Mouse (Mus musculus) ES-Bruce4 (cell line): ENCODE results near the gene Bsg. TPM values are rescaled to one million over a fixed set of nuclear protein-coding genes. Genes with fewer than 3 reads are reported as not detected.

Source experiments
- H3K27ac ChIP-seq: 2 replicates; pipeline ENCODE4 v1.5.1; 2012; ENCODE audit warnings: low read length, inconsistent platforms; ENCODE audit not compliant: insufficient read depth
- H3K27me3 ChIP-seq: 2 replicates; pipeline ENCODE4 v1.6.1; 2012; ENCODE audit warnings: mild to moderate bottlenecking, low read length, inconsistent platforms; ENCODE audit not compliant: control insufficient read depth, poor library complexity, insufficient read depth, severe bottlenecking
- H3K36me3 ChIP-seq: 2 replicates; pipeline ENCODE4 v1.6.1; 2012; ENCODE audit warnings: inconsistent platforms, mild to moderate bottlenecking, low read length, moderate library complexity; ENCODE audit not compliant: control insufficient read depth, poor library complexity, insufficient read depth, severe bottlenecking
- H3K4me1 ChIP-seq: one replicate; pipeline ENCODE4 v1.8.1; 2011; ENCODE audit warnings: low read length; ENCODE audit not compliant: control insufficient read depth, insufficient read depth
- H3K4me3 ChIP-seq: 2 replicates; pipeline ENCODE4 v1.5.1; 2011; ENCODE audit warnings: low read depth, mild to moderate bottlenecking, low read length
- H3K9ac ChIP-seq: 2 replicates; pipeline ENCODE4 v1.6.1; 2012; ENCODE audit warnings: low read depth, mild to moderate bottlenecking, inconsistent platforms; ENCODE audit not compliant: poor library complexity, severe bottlenecking
- H3K9me3 ChIP-seq: replicated peaks from 2 replicates; pipeline ENCODE4 v1.6.1; 2012; ENCODE audit warnings: mild to moderate bottlenecking, low read length, inconsistent platforms; ENCODE audit not compliant: control insufficient read depth, poor library complexity, insufficient read depth, severe bottlenecking
- CTCF ChIP-seq: IDR thresholded peaks from one replicate; pipeline ENCODE4 v1.8.1; 2011; ENCODE audit warnings: low read depth, low read length
- EP300 ChIP-seq: IDR thresholded peaks from 2 replicates; pipeline ENCODE4 v1.6.1; 2011; ENCODE audit warnings: low read depth, low read length; ENCODE audit not compliant: insufficient read depth
- POLR2A ChIP-seq: IDR thresholded peaks from one replicate; pipeline ENCODE4 v1.8.1; 2011; ENCODE audit warnings: low read length; ENCODE audit not compliant: insufficient read depth
- polyA plus RNA-seq: library from polyadenylated mRNA; stranded (reverse); fragments of >200 nt; gene quantifications from 2 replicates; pipeline ENCODE4 v1.2.4, GENCODE M21; 2011; ENCODE audit warnings: low read depth; ENCODE audit not compliant: missing spikeins, insufficient read depth, insufficient read length

Gene Bsg
- polyA plus RNA-seq, 1 experiment = 445 TPM

- TF ChIP-seq POLR2A (no peak), CTCF (no peak), EP300 (no peak)
- H3K9ac ChIP-seq = no peak overlapping the region
- no peaks in the 10 kb centered on the region for H3K9me3 ChIP-seq
- H3K36me3 ChIP-seq = peaks cover 13% of the 10 kb centered on the region
- peaks cover 2% of the 10 kb centered on the region for H3K4me1 ChIP-seq
- H3K27ac ChIP-seq = no peak overlapping the region
- H3K27me3 ChIP-seq = no peaks in the 10 kb centered on the region
- H3K4me3 ChIP-seq = no peak overlapping the region
Observed at GRCm38 (mm10) chr10:79691986-79692548, 12.2 kb upstream of the Bsg start.

GRCm38 (mm10) chr10:79693580-79694378 is 10.5 kb upstream of the Bsg start:
- TF ChIP-seq CTCF = no peak
- no peak for TF ChIP-seq EP300
- TF ChIP-seq POLR2A = no peak
- no peak overlapping the region for H3K4me3 ChIP-seq
- H3K9me3 ChIP-seq = no peaks in the 10 kb centered on the region
- peaks cover 2% of the 10 kb centered on the region for H3K4me1 ChIP-seq
- H3K27ac ChIP-seq = no peak overlapping the region
- no peaks in the 10 kb centered on the region for H3K27me3 ChIP-seq
- H3K36me3 ChIP-seq = no peaks in the 10 kb centered on the region; the same call in 1 of the 2 replicates
- H3K9ac ChIP-seq = no peak overlapping the region

GRCm38 (mm10) chr10:79694379-79694655 is 10.0 kb upstream of the Bsg start:
- peaks cover 2% of the 10 kb centered on the region for H3K4me1 ChIP-seq
- TF ChIP-seq EP300 (no peak), POLR2A (no peak), CTCF (no peak)
- no peak overlapping the region for H3K4me3 ChIP-seq
- no peaks in the 10 kb centered on the region for H3K36me3 ChIP-seq
- no peaks in the 10 kb centered on the region for H3K9me3 ChIP-seq
- no peak overlapping the region for H3K9ac ChIP-seq
- H3K27me3 ChIP-seq = no peaks in the 10 kb centered on the region
- no peak overlapping the region for H3K27ac ChIP-seq

GRCm38 (mm10) chr10:79695231-79696128 is 8.8 kb upstream of the Bsg start:
- Histone ChIP-seq H3K27ac (no peak overlapping the region), H3K4me3 (no peak overlapping the region), H3K36me3 (no peaks in the 10 kb centered on the region), H3K27me3 (no peaks in the 10 kb centered on the region), H3K4me1 (peaks cover 2% of the 10 kb centered on the region), H3K9ac (no peak overlapping the region), H3K9me3 (no peaks in the 10 kb centered on the region)
- no peak for TF ChIP-seq POLR2A
- TF ChIP-seq EP300 = no peak
- TF ChIP-seq CTCF = peak; percentile 94

- no peak overlapping the region for H3K27ac ChIP-seq
- H3K9me3 ChIP-seq = no peaks in the 10 kb centered on the region
- H3K36me3 ChIP-seq = no peaks in the 10 kb centered on the region
- TF ChIP-seq CTCF (no peak), POLR2A (no peak), EP300 (no peak)
- no peaks in the 10 kb centered on the region for H3K27me3 ChIP-seq
- no peak overlapping the region for H3K9ac ChIP-seq
- no peak overlapping the region for H3K4me3 ChIP-seq
- peaks cover 2% of the 10 kb centered on the region for H3K4me1 ChIP-seq
Observed at GRCm38 (mm10) chr10:79696129-79696651, 8.1 kb upstream of the Bsg start.
